Mouse (Mus musculus): ENCODE measurements around the gene Pdlim3. TPM values are rescaled to one million over a fixed set of nuclear protein-coding genes. Genes with fewer than 3 reads are reported as not detected.

Gene Pdlim3
- polyA plus RNA-seq, 1 experiment = 63.1 TPM

DNA sequence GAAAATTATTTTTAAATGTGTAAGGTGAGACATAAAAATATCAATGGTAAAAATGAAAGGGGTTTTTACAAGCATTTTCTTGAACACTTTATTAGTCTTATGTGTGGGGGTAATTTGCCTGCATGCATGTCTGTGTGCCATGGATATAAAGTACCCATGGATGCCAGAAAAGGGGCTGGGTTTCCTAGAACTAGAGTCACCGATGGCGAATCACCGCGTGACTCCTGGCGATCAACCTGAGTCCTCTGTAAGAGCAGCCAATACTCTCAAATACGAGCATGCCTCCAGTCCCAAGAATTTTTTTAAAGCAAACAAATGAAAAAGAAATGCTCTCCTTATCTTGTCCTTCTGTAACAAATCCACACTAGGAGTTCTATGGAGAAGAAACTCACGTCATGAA is 36.9 kb downstream of the Pdlim3 start:
- no peak for TF ChIP-seq CTCF (IDR thresholded peaks at IDR 0.05; ENCODE audit: insufficient read depth, low read length)
- no peak for TF ChIP-seq POLR2A (IDR thresholded peaks at IDR 0.05; ENCODE audit: borderline replicate concordance, extremely low read depth, low read depth, low read length)
- Histone ChIP-seq H3K4me1 (ENCODE audit: control insufficient read depth, insufficient read depth, low read length) (no peaks in the 10 kb centered on the region), H3K4me3 (replicated peaks; ENCODE audit: extremely low read depth, low read depth, low read length) (no peak overlapping the region)
- no peak for DNase-seq
- WGBS = 87% methylated on average over 7 of the region's 7 CpGs

GRCm38 (mm10) chr8:45934582-45935014 is 49.3 kb downstream of the Pdlim3 start, which contains the start of gene Ccdc110:
TSS of gene Ccdc110 (plus strand) at chr8:45934619.
- Histone ChIP-seq H3K4me1 (ENCODE audit: control insufficient read depth, insufficient read depth, low read length) (no peaks in the 10 kb centered on the region), H3K4me3 (replicated peaks; ENCODE audit: extremely low read depth, low read depth, low read length) (no peak within 1 kb of the TSS)
- 2% methylated on average over 23 of the region's 23 CpGs for WGBS
- TF ChIP-seq CTCF (IDR thresholded peaks at IDR 0.05; ENCODE audit: insufficient read depth, low read length) (peak; percentile 98), POLR2A (IDR thresholded peaks at IDR 0.05; ENCODE audit: borderline replicate concordance, extremely low read depth, low read depth, low read length) (no peak)
- peak; percentile 94 for DNase-seq

- no peak overlapping the region for H3K4me3 ChIP-seq (replicated peaks; ENCODE audit: extremely low read depth, low read depth, low read length)
- 77% methylated on average over 9 of the region's 9 CpGs for WGBS
- DNase-seq = no peak
- TF ChIP-seq CTCF (IDR thresholded peaks at IDR 0.05; ENCODE audit: insufficient read depth, low read length) = no peak
- TF ChIP-seq POLR2A (IDR thresholded peaks at IDR 0.05; ENCODE audit: borderline replicate concordance, extremely low read depth, low read depth, low read length) = no peak
- H3K4me1 ChIP-seq (ENCODE audit: control insufficient read depth, insufficient read depth, low read length) = no peaks in the 10 kb centered on the region
Measured at GRCm38 (mm10) chr8:45936986-45937385, 51.7 kb downstream of the Pdlim3 start.

GRCm38 (mm10) chr8:45946283-45946682 is 61.0 kb downstream of the Pdlim3 start:
- no peaks in the 10 kb centered on the region for H3K4me1 ChIP-seq (ENCODE audit: control insufficient read depth, insufficient read depth, low read length)
- no peak for DNase-seq
- WGBS = 90% methylated on average over 4 of the region's 4 CpGs

DNA sequence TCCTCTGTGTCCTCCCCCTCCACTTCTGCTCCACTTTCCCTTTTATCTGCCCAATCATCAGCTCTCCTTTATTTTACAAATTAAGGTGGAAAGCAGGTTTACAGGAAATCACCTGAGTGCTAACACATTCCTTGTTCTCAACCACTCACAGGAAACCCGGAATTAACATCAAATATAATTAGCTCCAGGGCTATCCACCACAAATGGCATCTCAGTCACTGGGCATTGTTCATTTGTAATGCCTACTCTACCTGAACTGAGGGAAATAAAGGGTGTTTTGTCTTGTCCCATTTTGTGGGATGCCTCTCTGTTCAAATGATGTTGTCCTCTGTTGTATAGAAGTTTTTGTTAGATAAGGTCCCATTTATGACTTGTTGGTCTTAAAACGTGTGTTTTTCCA is 65.4 kb downstream of the Pdlim3 start:
- no peak overlapping the region for H3K4me3 ChIP-seq (replicated peaks; ENCODE audit: extremely low read depth, low read depth, low read length)
- DNase-seq = no peak
- TF ChIP-seq CTCF (IDR thresholded peaks at IDR 0.05; ENCODE audit: insufficient read depth, low read length) = no peak
- TF ChIP-seq POLR2A (IDR thresholded peaks at IDR 0.05; ENCODE audit: borderline replicate concordance, extremely low read depth, low read depth, low read length) = no peak
- H3K4me1 ChIP-seq (ENCODE audit: control insufficient read depth, insufficient read depth, low read length) = no peaks in the 10 kb centered on the region
- WGBS = 69% methylated on average over 2 of the region's 2 CpGs

More at GRCm38 (mm10) chr8:45946283-45946682, 61.0 kb downstream of the Pdlim3 start:
- H3K4me3 ChIP-seq (replicated peaks; ENCODE audit: extremely low read depth, low read depth, low read length) = no peak overlapping the region
- TF ChIP-seq CTCF (IDR thresholded peaks at IDR 0.05; ENCODE audit: insufficient read depth, low read length) (no peak), POLR2A (IDR thresholded peaks at IDR 0.05; ENCODE audit: borderline replicate concordance, extremely low read depth, low read depth, low read length) (no peak)

Other genes starting within 250 kb of the Pdlim3 start
- 0.14 TPM in 1 of 2 replicates, not detected in the other for gene Ccdc110, start 49.2 kb downstream of the Pdlim3 start, polyA plus RNA-seq (2012; rRNA removed)
- 1.1 and 1.2 TPM in 2 replicates for gene 1700029J07Rik, start 89.8 kb downstream of the Pdlim3 start, polyA plus RNA-seq (2012; rRNA removed)
- gene Ufsp2, start 90.1 kb downstream of the Pdlim3 start, polyA plus RNA-seq (2012; rRNA removed) = 7.6 and 15.5 TPM in 2 replicates
- 0.35 and 0.45 TPM in 2 replicates for gene Lrp2bp, start 113.8 kb downstream of the Pdlim3 start, polyA plus RNA-seq (2012; rRNA removed)
- gene Ankrd37, start 120.2 kb downstream of the Pdlim3 start, polyA plus RNA-seq (2012; rRNA removed) = 2.6 and 3.9 TPM in 2 replicates